Mouse (Mus musculus) hindbrain, embryonic 16.5 days (tissue): ENCODE measurements at regions not wholly inside any gene's neighbourhood (a gene's known extent, or its start where the extent isn't known, plus 50 kb on each side); places are given as distances from the start of the nearest gene placed in this dataset.
"Not testable (repeated sequence)": the region's sequence is repeated elsewhere in the genome, so short reads cannot be mapped to it uniquely, and the experiment has no call there.

Source experiments
- ATAC-seq: fragments of 200-750 bp; cut with Nextera tagmentation; 2 replicates; pipeline ENCODE4 v1.8.0; 2017; ENCODE audit warnings: moderate TSS enrichment, moderate library complexity
- H3K27ac ChIP-seq: fragments of 300-500 bp; sonication (generic); 2 replicates; pipeline ENCODE4 v1.5.1; 2014; ENCODE audit warnings: low read depth, mild to moderate bottlenecking, control low read depth, low read length, moderate library complexity
- H3K27me3 ChIP-seq: fragments of 300-500 bp; sonication (generic); replicated peaks from 2 replicates; pipeline ENCODE4 v1.6.1; 2014; ENCODE audit warnings: low read length; ENCODE audit not compliant: control insufficient read depth, insufficient read depth
- H3K36me3 ChIP-seq: fragments of 300-500 bp; sonication (generic); 2 replicates; pipeline ENCODE4 v1.6.1; 2014; ENCODE audit warnings: mild to moderate bottlenecking, low read length, moderate library complexity, mixed read lengths; ENCODE audit not compliant: control insufficient read depth, insufficient read depth
- H3K4me1 ChIP-seq: fragments of 300-500 bp; sonication (generic); 2 replicates; pipeline ENCODE4 v1.6.1; 2014; ENCODE audit warnings: low read depth, low read length; ENCODE audit not compliant: control insufficient read depth, insufficient read depth
- H3K4me2 ChIP-seq: fragments of 300-500 bp; sonication (generic); 2 replicates; pipeline ENCODE4 v1.6.1; 2014; ENCODE audit warnings: mild to moderate bottlenecking, low read length, control low read depth, moderate library complexity
- H3K4me3 ChIP-seq: fragments of 300-500 bp; sonication (generic); 2 replicates; pipeline ENCODE4 v1.5.1; 2014; ENCODE audit warnings: mild to moderate bottlenecking, low read length, control low read depth, moderate library complexity
- H3K9ac ChIP-seq: fragments of 300-500 bp; sonication (generic); 2 replicates; pipeline ENCODE4 v1.6.1; 2014; ENCODE audit warnings: low read depth, mild to moderate bottlenecking, control low read depth, low read length, moderate library complexity
- H3K9me3 ChIP-seq: fragments of 300-500 bp; sonication (generic); 2 replicates; pipeline ENCODE4 v1.6.1; 2014; ENCODE audit warnings: mild to moderate bottlenecking, low read length, moderate library complexity; ENCODE audit not compliant: control insufficient read depth
- WGBS: fragments of 180-500 bp; shearing (Covaris S2); extraction: QIAGEN DNeasy Blood & Tissue Kit; methylation state at CpG from one replicate; pipeline ENCODE4 v1.1.7; 2014; 5-methylcytosine and 5-hydroxymethylcytosine counted together

GRCm38 (mm10) chr15:9954941-9955340, 206.3 kb upstream of the Spef2 start:
- Histone ChIP-seq H3K4me3 (no peak overlapping the region), H3K9me3 (no peaks in the 10 kb centered on the region), H3K36me3 (no peaks in the 10 kb centered on the region), H3K4me1 (no peaks in the 10 kb centered on the region), H3K4me2 (no peak overlapping the region), H3K9ac (no peak overlapping the region), H3K27ac (no peak overlapping the region), H3K27me3 (no peaks in the 10 kb centered on the region)
- WGBS: 84% methylated on average over 2 of the region's 2 CpGs
- no peak for ATAC-seq

- H3K27me3 ChIP-seq: no peaks in the 10 kb centered on the region
- H3K4me1 ChIP-seq: no peaks in the 10 kb centered on the region
- no peak overlapping the region for H3K4me3 ChIP-seq
- no peaks in the 10 kb centered on the region for H3K9me3 ChIP-seq
- H3K27ac ChIP-seq: no peak overlapping the region
- H3K36me3 ChIP-seq: no peaks in the 10 kb centered on the region
- H3K9ac ChIP-seq: no peak overlapping the region
- no peak for ATAC-seq
- no peak overlapping the region for H3K4me2 ChIP-seq
- WGBS: 87% methylated on average over 4 of the region's 4 CpGs
These were observed 202.0 kb upstream of the Prlr start for GRCm38 (mm10) chr15:9974999-9975398.

GRCm38 (mm10) chr15:10011289-10012234, 165.5 kb upstream of the Prlr start:
- Histone ChIP-seq H3K4me3 (no peak overlapping the region), H3K9me3 (no peaks in the 10 kb centered on the region), H3K27me3 (no peaks in the 10 kb centered on the region), H3K4me2 (no peak overlapping the region), H3K27ac (peak overlapping the region; percentile 31; the same call in 1 of the 2 replicates), H3K9ac (no peak overlapping the region), H3K4me1 (peaks cover 4% of the 10 kb centered on the region), H3K36me3 (no peaks in the 10 kb centered on the region)
- WGBS: 37% methylated on average over 7 of the region's 7 CpGs
- ATAC-seq: peak; percentile 100

- Histone ChIP-seq H3K4me1 (no peaks in the 10 kb centered on the region), H3K27me3 (no peaks in the 10 kb centered on the region), H3K4me3 (no peak overlapping the region), H3K9ac (no peak overlapping the region), H3K36me3 (no peaks in the 10 kb centered on the region), H3K9me3 (no peaks in the 10 kb centered on the region), H3K27ac (no peak overlapping the region), H3K4me2 (no peak overlapping the region)
- no peak for ATAC-seq
These were observed 159.8 kb upstream of the Prlr start for GRCm38 (mm10) chr15:10017216-10017615.

- Histone ChIP-seq H3K4me3 (no peak overlapping the region), H3K9me3 (no peaks in the 10 kb centered on the region), H3K36me3 (no peaks in the 10 kb centered on the region), H3K9ac (no peak overlapping the region), H3K27me3 (no peaks in the 10 kb centered on the region), H3K4me2 (no peak overlapping the region), H3K4me1 (no peaks in the 10 kb centered on the region), H3K27ac (no peak overlapping the region)
- 78% methylated on average over 4 of the region's 4 CpGs for WGBS
- ATAC-seq: no peak
These were observed 147.1 kb upstream of the Prlr start for GRCm38 (mm10) chr15:10029902-10030301.

- no peak for ATAC-seq
- H3K4me1 ChIP-seq: no peaks in the 10 kb centered on the region
- 84% methylated on average over 1 of the region's 1 CpGs for WGBS
- no peak overlapping the region for H3K27ac ChIP-seq
- H3K4me2 ChIP-seq: no peak overlapping the region
- no peak overlapping the region for H3K9ac ChIP-seq
- H3K36me3 ChIP-seq: no peaks in the 10 kb centered on the region
- H3K9me3 ChIP-seq: no peaks in the 10 kb centered on the region
- H3K4me3 ChIP-seq: no peak overlapping the region
- H3K27me3 ChIP-seq: no peaks in the 10 kb centered on the region
These were observed 141.5 kb upstream of the Prlr start for GRCm38 (mm10) chr15:10035561-10035960.

- not testable (repeated sequence) for H3K27ac ChIP-seq, H3K36me3 ChIP-seq
- 85% methylated on average over 2 of the region's 2 CpGs for WGBS
These were observed 140.5 kb upstream of the Prlr start for GRCm38 (mm10) chr15:10036576-10036975.

GRCm38 (mm10) chr15:10073580-10073979, 103.5 kb upstream of the Prlr start:
- Histone ChIP-seq H3K27me3 (no peaks in the 10 kb centered on the region), H3K27ac (no peak overlapping the region), H3K4me2 (no peak overlapping the region), H3K36me3 (no peaks in the 10 kb centered on the region), H3K9ac (no peak overlapping the region), H3K4me1 (no peaks in the 10 kb centered on the region), H3K4me3 (no peak overlapping the region), H3K9me3 (no peaks in the 10 kb centered on the region)
- ATAC-seq: no peak
- 97% methylated on average over 2 of the region's 2 CpGs for WGBS

More at GRCm38 (mm10) chr15:10036576-10036975, 140.5 kb upstream of the Prlr start:
- not testable (repeated sequence) for H3K9me3 ChIP-seq, H3K4me3 ChIP-seq, H3K9ac ChIP-seq, H3K4me2 ChIP-seq, H3K4me1 ChIP-seq, ATAC-seq, H3K27me3 ChIP-seq

GRCm38 (mm10) chr15:10074916-10075315, 102.1 kb upstream of the Prlr start:
- Histone ChIP-seq H3K4me3 (no peak overlapping the region), H3K27me3 (no peaks in the 10 kb centered on the region), H3K36me3 (no peaks in the 10 kb centered on the region), H3K9me3 (no peaks in the 10 kb centered on the region), H3K4me1 (no peaks in the 10 kb centered on the region), H3K9ac (no peak overlapping the region), H3K27ac (no peak overlapping the region), H3K4me2 (no peak overlapping the region)
- 80% methylated on average over 9 of the region's 9 CpGs for WGBS
- ATAC-seq: no peak
